Mouse (Mus musculus) myocyte (in vitro differentiated cells): ENCODE measurements around the gene Atp2a1.

ENCODE experiments used
- CEBPB ChIP-seq: IDR thresholded peaks from 2 replicates; pipeline ENCODE4 v1.6.1; 2011; ENCODE audit warnings: mild to moderate bottlenecking, moderate library complexity; ENCODE audit not compliant: poor library complexity, insufficient read depth, severe bottlenecking
- E2F4 ChIP-seq: IDR thresholded peaks from one replicate; pipeline ENCODE4 v1.6.1; 2011; ENCODE audit warnings: mild to moderate bottlenecking, control low read depth, moderate library complexity; ENCODE audit not compliant: insufficient read depth
- MAX ChIP-seq: IDR thresholded peaks from one replicate; pipeline ENCODE4 v1.6.1; 2011; ENCODE audit warnings: low read depth, mild to moderate bottlenecking, control low read depth
- MYOD1 ChIP-seq, 3 experiments: IDR thresholded peaks; one replicate each; pipeline ENCODE4 v1.6.1; 2011; ENCODE audit warnings: control low read depth in 2 of 3, low read depth in 2 of 3, mild to moderate bottlenecking in 2 of 3, moderate library complexity in 1 of 3; ENCODE audit not compliant: insufficient read length in 2 of 3, control insufficient read depth in 1 of 3
- POLR2A ChIP-seq: IDR thresholded peaks from one replicate; pipeline ENCODE4 v1.6.1; 2011; ENCODE audit warnings: low read depth, mild to moderate bottlenecking, control low read depth, moderate library complexity; ENCODE audit not compliant: insufficient read length
- POLR2AphosphoS2 ChIP-seq: IDR thresholded peaks from one replicate; pipeline ENCODE4 v1.6.1; 2011; ENCODE audit warnings: low read depth, control low read depth; ENCODE audit not compliant: insufficient read length

GRCm38 (mm10) chr7:126424161-126424560 is 38.7 kb downstream of the Atp2a1 start:
- TF ChIP-seq POLR2A: no peak
- no peak for TF ChIP-seq MYOD1 (IDR thresholded peaks at IDR 0.05; ENCODE audit: control insufficient read depth in 1 of 3, insufficient read length in 2 of 3, low read depth in 2 of 3)
- TF ChIP-seq CEBPB: no peak
- no peak for TF ChIP-seq MAX
- no peak for TF ChIP-seq E2F4
- no peak for TF ChIP-seq POLR2AphosphoS2
